Comparison of ENCODE assay signal across 8 mouse cellular contexts in genomic region chr17:25016292-25017132, GRCm38 (mm10). TPM values are rescaled to one million over a fixed set of nuclear protein-coding genes. Genes with fewer than 3 reads are reported as not detected.
DNase-seq lines count a peak whose midpoint lies in the region; ATAC-seq and TF ChIP-seq lines count a peak whose summit lies in the region.

No protein-coding gene starts in this region.

- TF ChIP-seq CTCF in small intestine, adult 2 months (IDR thresholded peaks at IDR 0.05; ENCODE audit: extremely low read depth, insufficient read length, insufficient replicate concordance, low read depth, low read length) = peak; percentile 43; the same call in 1 of the 2 replicates

- peak; percentile 67 to 80 for DNase-seq in left cerebral cortex, adult 18-20 months (ENCODE audit: low spot score in 2 of 2)
- no peak for DNase-seq in left cerebral cortex, adult 11 months (ENCODE audit: low spot score)
- peak; percentile 52 for DNase-seq in embryo, embryonic 9.5 days (ENCODE audit: extremely low spot score)
- peak; percentile 58 to 70 for DNase-seq in gastrocnemius, postnatal 36 days
- peak; percentile 71 for DNase-seq in limb, embryonic 14.5 days (ENCODE audit: low spot score)
- DNase-seq in midbrain, embryonic 14.5 days = peak; percentile 51

- WGBS in intestine, embryonic 16.5 days = under 1% methylated on average over 55 of the region's 55 CpGs
- 0% methylated on average over 55 of the region's 55 CpGs for WGBS in limb, embryonic 14.5 days
- under 1% methylated on average over 55 of the region's 55 CpGs for WGBS in midbrain, embryonic 14.5 days
- under 1% methylated on average over 55 of the region's 55 CpGs for WGBS in small intestine, adult 2 months

- peak; percentile 89 for ATAC-seq in intestine, embryonic 16.5 days
- peak; percentile 79 for ATAC-seq in limb, embryonic 14.5 days (ENCODE audit: low FRiP score, low read depth)
- ATAC-seq in midbrain, embryonic 14.5 days (ENCODE audit: low FRiP score, low TSS enrichment) = peak; percentile 87

- H3K4me2 ChIP-seq in intestine, embryonic 16.5 days (ENCODE audit: low read depth, low read length) = peak overlapping the region; percentile 85
- peak overlapping the region; percentile 91 for H3K4me2 ChIP-seq in limb, embryonic 14.5 days (replicated peaks; ENCODE audit: low read depth, low read length, severe bottlenecking)
- peak overlapping the region; percentile 94 for H3K4me2 ChIP-seq in midbrain, embryonic 14.5 days (ENCODE audit: low read length)

- no peaks in the 10 kb centered on the region for H3K27me3 ChIP-seq in intestine, embryonic 16.5 days (replicated peaks; ENCODE audit: control insufficient read depth, insufficient read depth, low read length)
- no peaks in the 10 kb centered on the region for H3K27me3 ChIP-seq in limb, embryonic 14.5 days (ENCODE audit: control insufficient read depth, insufficient read depth, low read length)
- no peaks in the 10 kb centered on the region for H3K27me3 ChIP-seq in midbrain, embryonic 14.5 days (ENCODE audit: control insufficient read depth, insufficient read depth, low read length)
- no peaks in the 10 kb centered on the region for H3K27me3 ChIP-seq in small intestine, adult 2 months (ENCODE audit: control insufficient read depth, insufficient read depth, low read length)

- 0 out of 2 replicates have a peak, but pooled peaks have one; percentile 38 for TF ChIP-seq POLR2A in limb, embryonic 14.5 days (IDR thresholded peaks at IDR 0.05; ENCODE audit: borderline replicate concordance, extremely low read depth, insufficient read depth, insufficient read length)
- peak; percentile 59 for TF ChIP-seq POLR2A in small intestine, adult 2 months (IDR thresholded peaks at IDR 0.05; ENCODE audit: low read depth, low read length)

- intact Hi-C loops in gastrocnemius, postnatal 36 days (cut with DNase I) = loop anchor here (5.0 kb wide), 2 partner anchors 66 to 169 kb away; partner anchors contain the start of gene Tmem204

- H3K4me1 ChIP-seq in intestine, embryonic 16.5 days (ENCODE audit: control insufficient read depth, insufficient read depth, low read length) = peaks cover 9% of the 10 kb centered on the region
- peaks cover 12% of the 10 kb centered on the region for H3K4me1 ChIP-seq in limb, embryonic 14.5 days (ENCODE audit: control insufficient read depth, insufficient read depth, low read length)
- H3K4me1 ChIP-seq in midbrain, embryonic 14.5 days (ENCODE audit: control insufficient read depth, insufficient read depth, low read length) = peaks cover 13% of the 10 kb centered on the region
- H3K4me1 ChIP-seq in small intestine, adult 2 months (ENCODE audit: control insufficient read depth, insufficient read depth, insufficient read length, low read length) = peaks cover 3% of the 10 kb centered on the region

- no peaks in the 10 kb centered on the region for H3K9me3 ChIP-seq in intestine, embryonic 16.5 days (ENCODE audit: control insufficient read depth, low read length)
- no peaks in the 10 kb centered on the region for H3K9me3 ChIP-seq in limb, embryonic 14.5 days (ENCODE audit: control insufficient read depth, low read length)
- H3K9me3 ChIP-seq in midbrain, embryonic 14.5 days (ENCODE audit: control insufficient read depth, low read length) = no peaks in the 10 kb centered on the region

- H3K27ac ChIP-seq in intestine, embryonic 16.5 days (ENCODE audit: low read length) = peak overlapping the region; percentile 90
- peak overlapping the region; percentile 68 for H3K27ac ChIP-seq in limb, embryonic 14.5 days (replicated peaks; ENCODE audit: low read depth, low read length)
- peak overlapping the region; percentile 68 for H3K27ac ChIP-seq in midbrain, embryonic 14.5 days (replicated peaks; ENCODE audit: low read depth, low read length)
- peak overlapping the region; percentile 79 for H3K27ac ChIP-seq in small intestine, adult 2 months (ENCODE audit: insufficient read depth, low read depth, low read length)

- H3K9ac ChIP-seq in intestine, embryonic 16.5 days (ENCODE audit: low read depth, low read length) = peak overlapping the region; percentile 78
- peak overlapping the region; percentile 72 for H3K9ac ChIP-seq in limb, embryonic 14.5 days (ENCODE audit: low read depth, low read length, severe bottlenecking)
- peak overlapping the region; percentile 67 for H3K9ac ChIP-seq in midbrain, embryonic 14.5 days (replicated peaks; ENCODE audit: low read length)

- 0 out of 2 replicates have a peak, but pooled peaks cover 5% of the 10 kb centered on the region for H3K36me3 ChIP-seq in intestine, embryonic 16.5 days (ENCODE audit: control insufficient read depth, insufficient read depth, low read length)
- peaks cover 18% of the 10 kb centered on the region for H3K36me3 ChIP-seq in limb, embryonic 14.5 days (ENCODE audit: control insufficient read depth, insufficient read depth, low read length)
- peaks cover 10% of the 10 kb centered on the region for H3K36me3 ChIP-seq in midbrain, embryonic 14.5 days (ENCODE audit: control insufficient read depth, insufficient read depth, low read length)
- H3K36me3 ChIP-seq in small intestine, adult 2 months (ENCODE audit: control insufficient read depth, insufficient read depth, low read length) = peaks cover 6% of the 10 kb centered on the region

- H3K4me3 ChIP-seq in intestine, embryonic 16.5 days (ENCODE audit: low read length) = peak overlapping the region; percentile 99
- H3K4me3 ChIP-seq in limb, embryonic 14.5 days (replicated peaks; ENCODE audit: low read length) = peak overlapping the region; percentile 98
- peak overlapping the region; percentile 97 for H3K4me3 ChIP-seq in midbrain, embryonic 14.5 days (replicated peaks; ENCODE audit: low read depth, low read length)
- peak overlapping the region; percentile 96 for H3K4me3 ChIP-seq in small intestine, adult 2 months (ENCODE audit: low read depth, low read length)

RNA-seq across cellular contexts. Expression of gene Ift140, which starts 0.6 kb away (rescaled TPM):
- 10 to 100 TPM; 20.1 to 20.9 TPM for total RNA-seq in left cerebral cortex, adult 18-20 months (2021)
- 1 to 10 TPM; 1.7 to 2.0 TPM for total RNA-seq in gastrocnemius, postnatal 36 days (2021)
- 12.7 and 12.9 TPM in 2 replicates for polyA plus RNA-seq in intestine, embryonic 16.5 days (2015; fragmentation: Nextera tagmentation; extraction: Ambion mirVana)
- 18.5 and 20.4 TPM in 2 replicates for polyA plus RNA-seq in limb, embryonic 14.5 days (2012; rRNA removed)
- 15.3 and 16.4 TPM in 2 replicates for polyA plus RNA-seq in limb, embryonic 14.5 days (2014; fragmentation: Nextera tagmentation; extraction: Ambion mirVana)
- polyA plus RNA-seq in midbrain, embryonic 14.5 days (2014; fragmentation: Nextera tagmentation; extraction: Ambion mirVana) = 16.6 and 17.3 TPM in 2 replicates
- polyA plus RNA-seq in small intestine, adult 2 months (2012; rRNA removed) = 4.2 and 8.4 TPM in 2 replicates

RNA-seq across cellular contexts. Expression of gene Cramp1l, which starts 0.9 kb away (rescaled TPM):
- total RNA-seq in left cerebral cortex, adult 18-20 months (2021) = 10 to 100 TPM; 29.7 to 30.3 TPM
- 1 to 10 TPM; 5.9 to 7.1 TPM for total RNA-seq in gastrocnemius, postnatal 36 days (2021)
- 3.1 and 3.3 TPM in 2 replicates for polyA plus RNA-seq in intestine, embryonic 16.5 days (2015; fragmentation: Nextera tagmentation; extraction: Ambion mirVana)
- 33.5 and 41.9 TPM in 2 replicates for polyA plus RNA-seq in limb, embryonic 14.5 days (2012; rRNA removed)
- 8.1 and 10.0 TPM in 2 replicates for polyA plus RNA-seq in limb, embryonic 14.5 days (2014; fragmentation: Nextera tagmentation; extraction: Ambion mirVana)
- 6.7 and 9.2 TPM in 2 replicates for polyA plus RNA-seq in midbrain, embryonic 14.5 days (2014; fragmentation: Nextera tagmentation; extraction: Ambion mirVana)
- 5.8 and 10.0 TPM in 2 replicates for polyA plus RNA-seq in small intestine, adult 2 months (2012; rRNA removed)

RNA-seq across cellular contexts. Expression of gene Jpt2, which starts 56.0 kb away (rescaled TPM):
- total RNA-seq in left cerebral cortex, adult 18-20 months (2021) = 1 to 10 TPM; 4.9 to 5.2 TPM
- total RNA-seq in gastrocnemius, postnatal 36 days (2021) = 1 to 10 TPM; 6.2 to 6.8 TPM
- 146 and 163 TPM in 2 replicates for polyA plus RNA-seq in intestine, embryonic 16.5 days (2015; fragmentation: Nextera tagmentation; extraction: Ambion mirVana)
- 85.4 and 89.6 TPM in 2 replicates for polyA plus RNA-seq in limb, embryonic 14.5 days (2012; rRNA removed)
- polyA plus RNA-seq in limb, embryonic 14.5 days (2014; fragmentation: Nextera tagmentation; extraction: Ambion mirVana) = 98.7 and 99.0 TPM in 2 replicates
- 66.9 and 71.0 TPM in 2 replicates for polyA plus RNA-seq in midbrain, embryonic 14.5 days (2014; fragmentation: Nextera tagmentation; extraction: Ambion mirVana)
- 13.3 and 18.2 TPM in 2 replicates for polyA plus RNA-seq in small intestine, adult 2 months (2012; rRNA removed)
